Mouse (Mus musculus) ES-Bruce4 (cell line): ENCODE results near the gene Znhit2.

Source experiments
- CTCF ChIP-seq: IDR thresholded peaks from one replicate; pipeline ENCODE4 v1.8.1; 2011; ENCODE audit warnings: low read depth, low read length
- POLR2A ChIP-seq: IDR thresholded peaks from one replicate; pipeline ENCODE4 v1.8.1; 2011; ENCODE audit warnings: low read length; ENCODE audit not compliant: insufficient read depth

- TF ChIP-seq CTCF, result no peak
- no peak for TF ChIP-seq POLR2A
Observed at GRCm38 (mm10) chr19:6105586-6105985, 44.6 kb downstream of the Znhit2 start, which contains the start of gene Naaladl1.
